Mouse (Mus musculus) hindbrain, embryonic 11.5 days (tissue): ENCODE data around the gene Gm20388. TPM values are rescaled to one million over a fixed set of nuclear protein-coding genes. Genes with fewer than 3 reads are reported as not detected.
A peak's percentile ranks its signal among the peaks of the same experiment; 100 is the strongest.

Source experiments
- ATAC-seq: fragments of 200-750 bp; cut with Nextera tagmentation; 2 replicates; pipeline ENCODE4 v1.8.0; 2017; ENCODE audit warnings: mild to moderate bottlenecking, moderate TSS enrichment, moderate library complexity; ENCODE audit not compliant: low FRiP score
- DNase-seq: peaks from one replicate; pipeline ENCODE4 v3.0.0-alpha.2; 2015; ENCODE audit warnings: low spot score
- H3K27ac ChIP-seq: fragments of 300-500 bp; sonication (generic); 2 replicates; pipeline ENCODE4 v1.5.1; 2014; ENCODE audit warnings: mild to moderate bottlenecking, low read depth, low read length
- H3K27me3 ChIP-seq: fragments of 300-500 bp; sonication (generic); 2 replicates; pipeline ENCODE4 v1.6.1; 2014; ENCODE audit warnings: mild to moderate bottlenecking, low read length, moderate library complexity, mixed read lengths; ENCODE audit not compliant: control insufficient read depth, insufficient read depth
- H3K36me3 ChIP-seq: fragments of 300-500 bp; sonication (generic); 2 replicates; pipeline ENCODE4 v1.6.1; 2014; ENCODE audit warnings: mild to moderate bottlenecking, low read length, moderate library complexity, mixed read lengths; ENCODE audit not compliant: control insufficient read depth, insufficient read depth
- H3K4me1 ChIP-seq: fragments of 300-500 bp; sonication (generic); replicated peaks from 2 replicates; pipeline ENCODE4 v1.6.1; 2014; ENCODE audit warnings: low read length, mixed read lengths; ENCODE audit not compliant: control insufficient read depth, insufficient read depth
- H3K4me2 ChIP-seq: fragments of 300-500 bp; sonication (generic); replicated peaks from 2 replicates; pipeline ENCODE4 v1.6.1; 2014; ENCODE audit warnings: mild to moderate bottlenecking, low read depth, low read length
- H3K4me3 ChIP-seq: fragments of 300-500 bp; sonication (generic); 2 replicates; pipeline ENCODE4 v1.5.1; 2014; ENCODE audit warnings: low read depth, low read length
- H3K9ac ChIP-seq: fragments of 300-500 bp; sonication (generic); 2 replicates; pipeline ENCODE4 v1.6.1; 2014; ENCODE audit warnings: low read depth, low read length
- H3K9me3 ChIP-seq: fragments of 300-500 bp; sonication (generic); 2 replicates; pipeline ENCODE4 v1.6.1; 2016; ENCODE audit warnings: low read length; ENCODE audit not compliant: control insufficient read depth
- WGBS: fragments of 180-500 bp; shearing (Covaris S2); extraction: QIAGEN DNeasy Blood & Tissue Kit; methylation state at CpG from one replicate; pipeline ENCODE4 v1.1.7; 2014; 5-methylcytosine and 5-hydroxymethylcytosine counted together
- polyA plus RNA-seq: library from polyadenylated mRNA; unstranded; fragments of >200 nt; fragmentation: Nextera tagmentation; extraction: Ambion mirVana; gene quantifications from 2 replicates; pipeline ENCODE4 v1.2.1, GENCODE M21; 2014

Gene Gm20388
- polyA plus RNA-seq, 1 experiment from 2014 or later, result 11.8 TPM

DNA sequence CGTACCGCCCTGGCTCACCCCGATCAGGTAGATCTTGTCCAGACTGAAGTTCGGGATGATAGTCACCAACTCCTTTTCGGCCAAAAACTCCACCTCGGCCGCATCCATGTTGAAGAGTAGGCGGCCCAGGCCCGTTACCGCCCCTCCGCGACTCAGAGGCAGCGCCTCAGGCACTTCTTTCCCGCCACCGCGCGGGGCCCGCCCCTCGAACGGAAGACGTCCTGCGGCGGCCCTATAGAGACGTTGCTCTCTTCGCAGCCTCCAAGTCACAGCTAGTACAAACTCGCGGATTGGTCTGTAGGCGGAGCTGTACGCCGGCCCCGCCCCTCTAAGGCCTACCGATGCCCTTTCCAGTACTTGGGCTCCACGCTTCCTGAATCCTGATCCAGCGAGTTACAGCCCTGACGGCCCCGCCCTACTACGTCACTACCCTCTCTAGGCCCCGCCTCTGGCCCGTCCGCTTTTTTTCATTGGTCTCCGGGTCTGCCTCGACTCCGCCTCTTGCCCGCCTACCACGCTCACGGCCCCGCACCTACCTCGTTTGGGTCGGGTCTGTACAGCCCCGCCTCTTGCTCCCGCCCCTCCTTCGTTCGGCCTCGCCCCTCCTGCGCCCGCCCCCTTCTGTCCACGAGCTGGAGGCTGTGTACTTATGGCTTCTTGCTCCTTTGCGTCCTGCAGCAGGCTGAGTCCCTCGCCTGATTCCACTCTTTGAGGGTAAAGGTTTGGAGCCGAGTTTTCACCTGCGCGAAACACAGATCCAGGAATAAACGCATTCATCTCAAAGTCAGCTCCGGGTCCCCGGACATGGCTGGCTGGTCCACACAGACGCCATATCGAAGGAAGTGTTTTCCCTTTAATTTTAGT is 678.5 kb downstream of the Gm20388 start, which contains the start of gene Gins2:
Gene Gins2, minus strand, starts transcription at position 397 of the 864 bp plus-strand sequence.
- ATAC-seq (peak; percentile 99), DNase-seq (peak; percentile 99)
- under 1% methylated on average over 66 of the region's 67 CpGs for WGBS
- Histone ChIP-seq H3K36me3 (no peaks in the 10 kb centered on the region), H3K4me2 (peak within 1 kb of the TSS; percentile 91), H3K9me3 (no peaks in the 10 kb centered on the region), H3K9ac (peak within 1 kb of the TSS; percentile 65), H3K27ac (0 out of 2 replicates have a peak within 1 kb of the TSS, but pooled peaks have one; percentile 17), H3K27me3 (no peaks in the 10 kb centered on the region), H3K4me1 (peaks cover 5% of the 10 kb centered on the region; the same call in 1 of the 2 replicates), H3K4me3 (peak within 1 kb of the TSS; percentile 64)

DNA sequence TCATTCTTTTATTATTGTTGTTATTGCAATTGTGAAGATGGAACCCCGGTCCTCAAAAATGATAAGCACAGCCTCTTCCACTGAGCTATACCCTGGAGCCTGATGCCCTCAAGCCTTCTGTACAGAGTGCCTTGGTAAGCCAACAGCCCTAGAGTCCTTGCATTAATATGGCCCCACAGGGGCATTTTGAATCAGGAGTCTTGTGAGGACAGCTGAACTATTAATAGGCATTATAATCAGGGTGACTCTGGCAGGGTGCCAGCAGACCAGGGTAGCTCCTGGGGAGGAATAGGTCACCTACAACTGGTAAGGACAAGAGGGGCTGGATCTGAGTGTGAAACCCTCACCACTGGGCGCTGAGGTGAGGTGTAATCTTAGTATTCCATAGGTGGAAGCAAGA is 679.3 kb downstream of the Gm20388 start:
- peaks cover 5% of the 10 kb centered on the region; the same call in 1 of the 2 replicates for H3K4me1 ChIP-seq
- H3K27ac ChIP-seq, result no peak overlapping the region
- peak overlapping the region; percentile 49 for H3K4me2 ChIP-seq
- no peak for ATAC-seq
- no peaks in the 10 kb centered on the region for H3K9me3 ChIP-seq
- no peaks in the 10 kb centered on the region for H3K36me3 ChIP-seq
- 60% methylated on average over 2 of the region's 2 CpGs for WGBS
- no peaks in the 10 kb centered on the region for H3K27me3 ChIP-seq
- DNase-seq, result no peak
- peak overlapping the region; percentile 20; the same call in 1 of the 2 replicates for H3K9ac ChIP-seq
- H3K4me3 ChIP-seq, result peak overlapping the region; percentile 31; the same call in 1 of the 2 replicates

GRCm38 (mm10) chr8:120591587-120592292 is 681.1 kb downstream of the Gm20388 start:
- Histone ChIP-seq H3K4me1 (peaks cover 5% of the 10 kb centered on the region; the same call in 1 of the 2 replicates), H3K27ac (no peak overlapping the region), H3K27me3 (no peaks in the 10 kb centered on the region), H3K4me2 (no peak overlapping the region), H3K9me3 (no peaks in the 10 kb centered on the region), H3K36me3 (no peaks in the 10 kb centered on the region), H3K9ac (no peak overlapping the region), H3K4me3 (no peak overlapping the region)
- DNase-seq (no peak), ATAC-seq (no peak)
- 79% methylated on average over 10 of the region's 10 CpGs for WGBS

DNA sequence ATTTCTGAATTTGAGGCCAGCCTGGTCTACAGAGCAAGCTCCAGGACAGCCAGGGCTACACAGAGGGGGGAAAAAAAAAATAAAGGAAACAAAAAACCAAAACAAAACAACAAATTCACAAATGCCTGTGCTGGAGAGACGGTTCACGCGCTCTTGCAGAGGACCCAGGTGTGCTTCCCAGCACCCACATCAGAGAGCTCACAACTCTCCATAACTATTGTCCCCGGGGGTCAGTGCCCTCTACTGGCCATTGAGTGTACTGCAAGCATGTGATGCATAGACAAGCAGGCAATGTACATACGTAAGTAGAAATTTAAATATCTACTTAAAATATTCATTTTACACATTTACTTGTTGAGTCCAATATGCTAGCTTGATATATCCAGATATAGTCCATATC is 683.9 kb downstream of the Gm20388 start:
- peaks cover 4% of the 10 kb centered on the region; the same call in 1 of the 2 replicates for H3K4me1 ChIP-seq
- WGBS, result 87% methylated on average over 5 of the region's 5 CpGs
- H3K27me3 ChIP-seq, result no peaks in the 10 kb centered on the region
- no peaks in the 10 kb centered on the region for H3K9me3 ChIP-seq
- no peaks in the 10 kb centered on the region for H3K36me3 ChIP-seq
- no peak overlapping the region for H3K4me3 ChIP-seq
- ATAC-seq (no peak), DNase-seq (no peak)
- H3K27ac ChIP-seq, result no peak overlapping the region
- H3K9ac ChIP-seq, result no peak overlapping the region
- no peak overlapping the region for H3K4me2 ChIP-seq

GRCm38 (mm10) chr8:120595963-120596362 is 685.3 kb downstream of the Gm20388 start:
- Histone ChIP-seq H3K27ac (no peak overlapping the region), H3K27me3 (no peaks in the 10 kb centered on the region), H3K36me3 (no peaks in the 10 kb centered on the region), H3K4me2 (no peak overlapping the region), H3K4me3 (no peak overlapping the region), H3K9ac (no peak overlapping the region), H3K9me3 (no peaks in the 10 kb centered on the region), H3K4me1 (0 out of 2 replicates have a peak, but pooled peaks cover 2% of the 10 kb centered on the region)
- ATAC-seq (no peak), DNase-seq (peak; percentile 85)
- 8% methylated on average over 5 of the region's 5 CpGs for WGBS

GRCm38 (mm10) chr8:120598579-120598978 is 687.9 kb downstream of the Gm20388 start:
- ATAC-seq, result no peak
- no peaks in the 10 kb centered on the region for H3K36me3 ChIP-seq
- H3K9me3 ChIP-seq, result no peaks in the 10 kb centered on the region
- H3K4me2 ChIP-seq, result no peak overlapping the region
- no peak overlapping the region for H3K4me3 ChIP-seq
- H3K27ac ChIP-seq, result no peak overlapping the region
- 26% methylated on average over 24 of the region's 24 CpGs for WGBS
- no peak for DNase-seq
- no peaks in the 10 kb centered on the region for H3K27me3 ChIP-seq
- peaks cover 4% of the 10 kb centered on the region; the same call in 1 of the 2 replicates for H3K4me1 ChIP-seq
- no peak overlapping the region for H3K9ac ChIP-seq

DNA sequence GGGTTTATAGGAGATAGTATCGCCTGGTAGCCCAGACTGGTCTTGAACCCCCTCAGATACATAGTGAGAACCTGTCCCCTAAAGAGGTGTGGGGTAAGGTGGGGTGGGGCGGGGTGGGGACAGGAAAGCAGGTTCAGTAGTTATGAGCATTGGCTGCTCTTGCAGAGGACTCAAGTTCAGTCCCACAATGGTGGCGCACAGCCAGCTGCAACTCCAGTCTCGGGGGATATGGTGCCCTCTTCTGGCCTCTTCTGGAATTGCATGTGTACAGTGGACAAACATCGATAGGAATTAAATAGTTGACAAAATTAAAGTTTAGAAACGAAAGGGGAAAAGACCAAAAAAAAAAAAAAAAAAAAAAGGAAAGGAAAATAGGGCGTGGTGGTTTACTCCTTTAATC is 688.9 kb downstream of the Gm20388 start:
- no peak overlapping the region for H3K4me3 ChIP-seq
- H3K27me3 ChIP-seq, result no peaks in the 10 kb centered on the region
- ATAC-seq (no peak), DNase-seq (peak; percentile 73)
- no peak overlapping the region for H3K9ac ChIP-seq
- 55% methylated on average over 7 of the region's 7 CpGs for WGBS
- H3K9me3 ChIP-seq, result no peaks in the 10 kb centered on the region
- no peaks in the 10 kb centered on the region for H3K36me3 ChIP-seq
- H3K27ac ChIP-seq, result no peak overlapping the region
- no peak overlapping the region for H3K4me2 ChIP-seq
- peaks cover 4% of the 10 kb centered on the region; the same call in 1 of the 2 replicates for H3K4me1 ChIP-seq

DNA sequence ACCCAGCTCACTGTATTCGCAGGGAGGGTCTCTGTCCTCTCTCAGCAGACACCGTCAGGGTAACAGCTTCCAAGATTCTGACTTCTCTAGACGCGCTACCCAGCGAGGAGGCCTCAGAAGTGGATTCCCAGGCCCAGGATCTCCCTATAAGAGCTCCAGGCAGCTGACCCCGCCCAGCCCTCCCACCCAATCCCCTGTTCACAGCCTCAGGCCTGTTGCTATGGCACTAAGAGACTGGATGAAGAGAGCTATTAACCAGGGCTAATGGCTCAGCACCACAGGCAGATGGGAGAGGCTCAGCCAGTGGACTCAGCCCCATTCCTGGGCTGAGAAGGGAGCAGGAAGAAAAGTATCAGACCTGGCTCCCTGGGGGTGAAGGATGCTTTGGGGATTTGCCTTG is 692.0 kb downstream of the Gm20388 start:
- Histone ChIP-seq H3K4me3 (no peak overlapping the region), H3K27ac (0 out of 2 replicates have a peak overlapping the region, but pooled peaks have one; percentile 11), H3K36me3 (no peaks in the 10 kb centered on the region), H3K9me3 (no peaks in the 10 kb centered on the region), H3K27me3 (no peaks in the 10 kb centered on the region), H3K4me1 (peaks cover 4% of the 10 kb centered on the region; the same call in 1 of the 2 replicates), H3K9ac (no peak overlapping the region), H3K4me2 (no peak overlapping the region)
- WGBS, result 43% methylated on average over 6 of the region's 6 CpGs
- peak; percentile 44 for DNase-seq
- ATAC-seq, result 0 out of 2 replicates have a peak, but pooled peaks have one; percentile 43
